Mouse (Mus musculus): Measurements from ENCODE around the gene Gpa33.

- TF ChIP-seq CTCF (IDR thresholded peaks at IDR 0.05; ENCODE audit: low read depth) (no peak), EP300 (IDR thresholded peaks at IDR 0.05; ENCODE audit: low read depth) (no peak)
Measured at GRCm38 (mm10) chr1:166164580-166164979, 34.5 kb downstream of the Gpa33 start.
